Mouse (Mus musculus): ENCODE results near the gene Olfr646. TPM values are rescaled to one million over a fixed set of nuclear protein-coding genes. Genes with fewer than 3 reads are reported as not detected.

The Olfr646 gene
- polyA plus RNA-seq (2017; shearing (Covaris generic)): not detected

GRCm38 (mm10) chr7:104104757-104104972 is at the start of gene Olfr646:
Gene Olfr646, plus strand, starts transcription at chr7:104104873.

GRCm38 (mm10) chr7:104061345-104061744 is 43.3 kb upstream of the Olfr646 start, which contains the start of gene 4930516K23Rik:
Gene 4930516K23Rik, minus strand, starts transcription at chr7:104061445.

DNA sequence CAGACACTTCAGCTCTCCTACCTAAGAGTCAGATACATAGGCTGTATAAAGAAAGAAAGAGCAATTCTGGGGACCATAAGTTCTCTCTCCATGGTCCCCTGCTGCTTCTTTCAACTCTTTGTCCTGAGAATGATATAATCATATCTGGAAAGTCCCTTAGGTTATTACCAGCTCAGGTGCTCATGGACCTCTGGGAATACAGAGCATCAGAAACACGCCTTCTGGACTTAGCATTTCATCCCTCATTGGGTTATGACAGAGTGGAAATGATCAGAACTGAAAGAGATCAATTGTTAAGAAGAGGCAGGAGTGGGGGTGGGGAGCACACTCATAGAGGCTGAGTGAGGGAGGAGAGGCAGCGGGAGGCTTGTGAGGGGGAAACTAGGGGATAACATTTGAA is 32.9 kb upstream of the Olfr646 start, which contains the start of gene Olfr644:
TSS of gene Olfr644 (minus strand) at position 101 of the 400 bp plus-strand sequence.

DNA sequence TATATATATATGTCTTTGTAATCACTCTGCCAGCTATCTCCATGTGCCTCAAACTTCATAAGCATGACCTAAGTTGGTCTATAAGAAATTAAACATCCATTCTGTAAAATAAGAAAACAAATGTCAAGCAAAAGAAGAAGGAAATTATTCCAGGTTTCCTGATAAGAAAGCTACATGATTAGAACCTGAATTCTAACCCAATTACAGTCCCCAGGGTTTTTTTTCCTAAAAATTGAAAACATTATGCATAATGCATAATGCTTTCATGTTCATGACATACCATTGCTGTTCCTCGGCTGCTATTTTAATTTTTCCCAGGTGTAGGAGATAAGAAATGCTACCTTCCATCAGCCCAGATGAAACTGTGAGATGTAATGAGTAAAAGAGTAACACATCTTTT is 19.3 kb upstream of the Olfr646 start, which contains the start of gene Olfr645:
TSS of gene Olfr645 (minus strand) at position 101 of the 400 bp plus-strand sequence.

DNA sequence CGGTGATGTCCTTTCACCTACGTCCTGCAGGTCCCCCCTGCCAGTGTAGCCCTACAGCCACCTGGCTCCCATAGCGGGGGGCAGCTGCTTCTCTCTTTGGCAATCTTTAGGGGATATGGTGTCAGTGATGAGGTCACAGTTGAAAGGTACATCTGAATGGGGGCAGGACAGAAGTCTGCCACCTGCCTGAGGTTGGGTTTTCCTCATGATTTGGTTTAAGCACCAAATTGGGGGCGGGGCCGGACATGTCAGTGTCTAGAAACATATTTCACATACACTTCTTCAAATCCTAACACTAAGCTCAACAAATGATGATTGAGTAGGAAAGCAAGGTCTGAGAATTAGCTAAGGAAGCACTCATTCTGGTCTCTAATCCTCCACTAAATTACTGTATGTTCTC is 25.1 kb downstream of the Olfr646 start, which contains the start of gene Ubqln5:
TSS of gene Ubqln5 (minus strand) at position 101 of the 400 bp plus-strand sequence.

DNA sequence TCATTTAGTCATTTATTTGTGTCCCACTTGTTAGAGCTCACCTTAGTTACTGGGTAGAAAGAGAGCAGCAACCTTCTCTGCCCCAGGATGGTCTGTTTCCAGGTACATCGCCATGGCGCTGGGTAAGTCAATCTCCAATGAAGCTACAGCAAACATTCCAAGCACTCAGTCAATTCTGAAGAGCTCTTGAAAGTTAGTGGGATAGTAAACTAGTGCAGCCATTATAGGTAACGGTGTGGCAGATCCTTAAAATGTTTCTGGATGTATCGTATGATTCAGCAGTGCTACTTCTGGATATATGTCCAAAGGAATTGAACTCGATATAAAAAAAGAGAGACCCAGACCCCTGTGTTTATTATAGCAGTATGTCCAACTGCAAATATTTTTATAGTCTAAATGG is 32.6 kb downstream of the Olfr646 start, which contains the start of gene Olfr643:
TSS of gene Olfr643 (minus strand) at position 101 of the 400 bp plus-strand sequence.

DNA sequence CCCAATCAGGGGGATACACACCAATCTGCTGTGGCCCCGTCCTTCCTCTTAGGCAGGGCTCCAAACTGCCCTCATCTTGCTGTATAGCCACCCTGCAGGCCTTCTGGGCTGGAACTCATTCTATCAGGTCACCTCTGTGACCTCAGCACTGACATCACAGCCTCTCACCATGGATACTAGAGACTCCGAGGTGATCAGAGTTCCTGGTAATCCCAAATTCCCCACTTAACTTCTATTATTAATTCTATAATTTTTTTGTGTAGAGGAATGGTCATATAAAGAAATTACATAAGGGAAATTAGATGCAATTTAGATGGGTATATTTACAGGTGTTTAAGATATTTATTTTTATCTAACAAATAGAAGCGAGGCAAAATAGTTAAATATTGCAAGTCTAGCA is 38.5 kb downstream of the Olfr646 start, which contains the start of gene Ubqln3:
TSS of gene Ubqln3 (minus strand) at position 101 of the 400 bp plus-strand sequence.

DNA sequence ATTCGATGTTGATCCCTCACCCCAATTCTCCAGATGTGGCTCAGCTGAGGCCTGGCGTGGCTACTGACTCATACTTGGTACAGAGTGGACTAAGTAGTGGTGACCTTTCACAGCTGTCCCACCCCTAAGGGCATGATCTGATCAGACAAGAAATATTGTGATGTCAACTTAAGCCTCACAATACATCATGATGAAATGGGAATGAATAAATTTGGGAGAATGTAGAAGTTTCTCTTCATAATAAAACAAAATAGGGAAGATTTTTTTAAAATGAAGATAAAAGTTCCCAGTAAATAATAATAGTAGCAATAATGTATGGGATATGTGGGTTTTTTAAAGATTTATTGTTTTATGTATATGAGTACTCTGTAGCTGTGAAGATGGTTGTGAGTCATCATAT is 45.8 kb downstream of the Olfr646 start, which contains the start of gene Ubqlnl:
TSS of gene Ubqlnl (minus strand) at position 101 of the 400 bp plus-strand sequence.

Other genes with a start within 250 kb of the Olfr646 start
- gene Olfr66, start 218.6 kb upstream of the Olfr646 start, polyA plus RNA-seq (2017; shearing (Covaris generic)): not detected
- gene Olfr64, start 210.4 kb upstream of the Olfr646 start, polyA plus RNA-seq (2017; shearing (Covaris generic)): not detected
- gene Olfr65, start 201.4 kb upstream of the Olfr646 start, polyA plus RNA-seq (2017; shearing (Covaris generic)): not detected
- not detected for gene Olfr631, start 176.0 kb upstream of the Olfr646 start, polyA plus RNA-seq (2017; shearing (Covaris generic))
- gene Olfr632, start 170.5 kb upstream of the Olfr646 start, polyA plus RNA-seq (2017; shearing (Covaris generic)): not detected
- gene Olfr633, start 160.4 kb upstream of the Olfr646 start, polyA plus RNA-seq (2017; shearing (Covaris generic)): not detected
- gene Olfr635, start 133.7 kb upstream of the Olfr646 start, polyA plus RNA-seq (2017; shearing (Covaris generic)): 0.04 TPM
- not detected for gene Olfr638, start 106.1 kb upstream of the Olfr646 start, polyA plus RNA-seq (2017; shearing (Covaris generic))
- gene Olfr639, start 87.6 kb upstream of the Olfr646 start, polyA plus RNA-seq (2017; shearing (Covaris generic)): not detected
- not detected for gene Olfr640, start 79.3 kb upstream of the Olfr646 start, polyA plus RNA-seq (2017; shearing (Covaris generic))
- not detected for gene Olfr641, start 69.4 kb upstream of the Olfr646 start, polyA plus RNA-seq (2017; shearing (Covaris generic))
- not detected for gene Olfr642, start 52.2 kb upstream of the Olfr646 start, polyA plus RNA-seq (2017; shearing (Covaris generic))
- not detected for gene 4930516K23Rik, start 43.4 kb upstream of the Olfr646 start, polyA plus RNA-seq (2017; shearing (Covaris generic))
- not detected for gene Olfr644, start 33.0 kb upstream of the Olfr646 start, polyA plus RNA-seq (2017; shearing (Covaris generic))
- not detected for gene Olfr645, start 19.4 kb upstream of the Olfr646 start, polyA plus RNA-seq (2017; shearing (Covaris generic))
- not detected for gene Ubqln5, start 25.0 kb downstream of the Olfr646 start, polyA plus RNA-seq (2017; shearing (Covaris generic))
- not detected for gene Olfr643, start 32.5 kb downstream of the Olfr646 start, polyA plus RNA-seq (2017; shearing (Covaris generic))
- not detected for gene Ubqln3, start 38.4 kb downstream of the Olfr646 start, polyA plus RNA-seq (2017; shearing (Covaris generic))
- not detected for gene Ubqlnl, start 45.7 kb downstream of the Olfr646 start, polyA plus RNA-seq (2017; shearing (Covaris generic))
- not detected for gene Olfm5, start 60.0 kb downstream of the Olfr646 start, polyA plus RNA-seq (2017; shearing (Covaris generic))
- not detected for gene Olfr648, start 78.5 kb downstream of the Olfr646 start, polyA plus RNA-seq (2017; shearing (Covaris generic))
- not detected for gene Olfr649, start 91.1 kb downstream of the Olfr646 start, polyA plus RNA-seq (2017; shearing (Covaris generic))
- 2.1 TPM for gene Trim6, start 113.9 kb downstream of the Olfr646 start, polyA plus RNA-seq (2017; shearing (Covaris generic))
- gene Trim34a, start 139.6 kb downstream of the Olfr646 start, polyA plus RNA-seq (2017; shearing (Covaris generic)): 64.7 TPM
- gene Trim5, start 183.2 kb downstream of the Olfr646 start, polyA plus RNA-seq (2017; shearing (Covaris generic)): 34.7 TPM
- 143 TPM for gene Trim12a, start 210.6 kb downstream of the Olfr646 start, polyA plus RNA-seq (2017; shearing (Covaris generic))
- gene Trim34b, start 224.6 kb downstream of the Olfr646 start, polyA plus RNA-seq (2017; shearing (Covaris generic)): 1.1 TPM
- gene Trim12c, start 248.5 kb downstream of the Olfr646 start, polyA plus RNA-seq (2017; shearing (Covaris generic)): 27.4 TPM